Mouse (Mus musculus) liver, postnatal 0 days (tissue): ENCODE results near the gene Mybbp1a.

Experiments used
- CTCF ChIP-seq: sonication (generic); IDR thresholded peaks from 2 replicates; pipeline ENCODE4 v1.5.1; 2016; ENCODE audit warnings: antibody characterized with exemption, low read depth
- EP300 ChIP-seq: IDR thresholded peaks from 2 replicates; pipeline ENCODE4 v1.6.1; 2016; ENCODE audit warnings: antibody characterized with exemption, low read depth, mild to moderate bottlenecking

DNA sequence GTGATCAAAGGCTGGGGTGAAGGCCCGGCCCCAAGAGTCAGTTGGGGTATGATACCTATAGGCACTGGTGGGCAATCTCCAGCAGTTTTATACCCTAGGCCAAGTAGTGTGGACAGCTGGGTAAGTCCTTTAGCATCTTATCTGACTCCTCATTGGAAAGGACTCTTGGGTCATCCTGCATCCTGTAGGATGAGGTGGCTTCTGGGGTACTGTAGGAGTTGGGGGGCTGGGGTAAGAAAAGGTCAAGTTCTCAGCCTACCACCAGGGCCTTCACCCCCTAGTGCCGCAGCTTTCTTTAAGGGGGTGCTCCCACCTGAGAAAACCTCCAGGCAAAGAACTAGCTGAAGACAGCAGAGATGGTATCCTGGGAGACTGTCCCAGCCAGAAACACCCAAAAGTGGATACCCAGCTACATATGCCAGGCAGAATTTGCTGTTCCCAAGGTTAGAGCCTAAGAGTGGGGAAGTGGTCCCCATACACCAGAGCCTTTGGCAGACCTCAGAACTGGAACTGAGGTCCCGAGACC lies 11.0 kb downstream of the Mybbp1a start:
- no peak for TF ChIP-seq EP300
- no peak for TF ChIP-seq CTCF
